Mouse (Mus musculus): ENCODE measurements around the gene Ggt5. TPM values are rescaled to one million over a fixed set of nuclear protein-coding genes. Genes with fewer than 3 reads are reported as not detected.

Gene Ggt5
- 5.9 and 8.0 TPM in 2 replicates for polyA plus RNA-seq (2012; rRNA removed)

DNA sequence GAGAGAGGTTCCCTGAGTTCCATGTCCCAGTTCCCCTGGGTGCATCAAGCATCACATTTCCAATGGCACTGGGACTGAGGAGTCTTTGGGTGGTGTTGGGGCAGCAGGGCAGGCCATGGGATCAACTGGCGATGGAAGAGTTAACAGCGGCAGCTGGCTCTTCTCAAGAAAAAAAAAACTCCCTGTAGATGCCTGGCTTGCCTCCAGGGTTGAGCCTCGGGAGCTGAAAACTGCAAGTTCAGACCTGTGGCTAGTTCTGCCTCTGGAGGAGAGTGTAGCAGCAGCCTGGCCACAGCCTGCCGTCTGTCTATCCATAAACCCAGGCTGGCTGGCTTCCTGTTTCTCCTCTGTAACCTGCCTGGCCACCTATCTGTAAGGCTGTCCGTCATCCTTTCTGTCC is at the start of gene Ggt5:
Gene Ggt5 (plus strand): TSS at position 212 of the 400 bp plus-strand sequence.

DNA sequence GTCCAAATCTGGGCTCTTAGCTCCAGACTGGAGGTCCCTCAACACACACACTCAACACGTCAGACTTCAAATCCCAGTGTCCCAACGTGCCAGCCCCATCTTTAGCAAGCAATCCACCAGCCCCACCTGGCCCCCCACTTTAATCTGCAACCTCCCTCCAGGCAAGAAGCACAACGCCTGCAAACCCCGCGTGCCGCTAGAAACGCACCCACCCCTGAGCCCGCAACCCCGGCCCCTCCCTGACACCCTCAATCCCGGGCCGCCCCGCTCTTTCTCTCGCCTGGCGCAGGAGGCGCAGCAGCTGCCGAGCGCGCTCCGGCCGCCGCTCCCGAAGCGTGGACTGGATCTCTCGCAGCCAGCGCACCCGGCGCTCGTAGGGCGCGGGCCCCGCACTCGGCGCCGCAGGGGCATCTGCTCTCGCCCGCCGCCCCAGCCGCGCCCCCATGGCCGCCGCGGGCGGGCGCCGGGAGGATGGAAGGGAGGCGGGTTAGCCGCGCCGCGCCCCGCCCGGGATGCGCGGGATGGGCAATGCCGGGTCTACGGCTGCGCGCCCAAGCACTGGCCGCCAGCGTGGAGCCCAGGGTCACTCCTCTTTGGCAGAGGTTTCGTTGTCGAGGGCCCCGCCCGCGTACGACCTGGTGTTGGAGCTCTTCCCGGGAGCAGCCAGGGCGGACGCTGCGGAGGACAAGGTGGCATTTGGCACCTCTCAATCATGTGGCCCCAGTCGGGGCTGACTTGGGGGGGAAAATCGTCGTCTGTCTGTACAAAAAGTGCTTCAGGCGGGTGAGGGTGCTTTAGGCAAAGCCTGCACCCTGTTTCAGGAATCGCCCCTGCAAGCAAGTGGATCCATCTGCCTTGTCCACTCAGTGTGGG is 29.2 kb upstream of the Ggt5 start, which contains the start of gene Lrrc75b:
Gene Lrrc75b (minus strand): TSS at position 655 of the 873 bp plus-strand sequence.

DNA sequence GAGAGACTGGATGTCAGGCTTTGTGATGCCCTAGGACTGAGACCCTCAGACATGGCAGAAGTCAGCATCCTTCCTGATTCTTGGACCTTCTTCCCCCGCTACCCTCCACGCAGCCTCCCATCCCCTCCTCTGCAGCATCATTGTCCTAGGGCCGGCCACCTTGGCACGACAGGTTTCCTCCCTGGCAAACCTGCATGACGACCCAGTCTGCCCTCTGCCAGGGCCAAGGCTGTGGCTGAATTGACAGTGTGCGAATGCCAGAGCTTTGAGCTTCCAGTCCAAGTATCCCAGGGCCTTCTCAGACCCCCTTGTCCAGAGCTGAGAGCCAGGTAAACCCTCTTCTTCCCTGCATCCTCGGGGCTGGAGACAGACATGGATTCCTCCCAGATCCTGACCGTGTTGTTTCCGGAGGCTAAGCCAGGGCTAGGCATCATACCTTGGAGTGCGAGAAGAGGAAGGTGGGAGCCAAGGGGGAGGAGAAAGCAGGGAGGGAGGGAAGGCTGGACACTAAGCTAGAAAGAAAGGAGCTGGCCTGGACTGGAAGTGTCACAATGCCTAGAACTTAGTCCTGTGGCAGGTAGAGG is 28.0 kb upstream of the Ggt5 start, which contains the start of gene Ggt1:
Gene Ggt1 (plus strand): TSS at position 534 of the 584 bp plus-strand sequence.

GRCm38 (mm10) chr10:75643741-75644343 is 54.7 kb downstream of the Ggt5 start, which contains the start of gene Susd2:
TSS of gene Susd2 (minus strand) at chr10:75644008.

Other genes starting within 250 kb of the Ggt5 start
- 0.04 and 0.10 TPM in 2 replicates for gene Upb1, start 188.2 kb upstream of the Ggt5 start, polyA plus RNA-seq (2012; rRNA removed)
- 126 and 148 TPM in 2 replicates for gene Snrpd3, start 71.8 kb upstream of the Ggt5 start, polyA plus RNA-seq (2012; rRNA removed)
- gene Gucd1, start 71.4 kb upstream of the Ggt5 start, polyA plus RNA-seq (2012; rRNA removed), result 31.5 and 31.6 TPM in 2 replicates
- gene Lrrc75b, start 29.0 kb upstream of the Ggt5 start, polyA plus RNA-seq (2012; rRNA removed), result 21.7 and 24.2 TPM in 2 replicates
- gene Ggt1, start 27.7 kb upstream of the Ggt5 start, polyA plus RNA-seq (2012; rRNA removed), result 1.9 and 2.6 TPM in 2 replicates
- gene Susd2, start 54.7 kb downstream of the Ggt5 start, polyA plus RNA-seq (2012; rRNA removed), result 3.7 and 5.1 TPM in 2 replicates
- gene Cabin1, start 175.0 kb downstream of the Ggt5 start, polyA plus RNA-seq (2012; rRNA removed), result 43.6 and 46.2 TPM in 2 replicates
- 58.7 and 64.5 TPM in 2 replicates for gene Ddt, start 184.1 kb downstream of the Ggt5 start, polyA plus RNA-seq (2012; rRNA removed)
- gene Gm20441, start 191.6 kb downstream of the Ggt5 start, polyA plus RNA-seq (2012; rRNA removed), result 0.19 TPM in 1 of 2 replicates, not detected in the other
- 1.1 and 4.6 TPM in 2 replicates for gene Gstt3, start 192.1 kb downstream of the Ggt5 start, polyA plus RNA-seq (2012; rRNA removed)
- gene Gstt1, start 209.2 kb downstream of the Ggt5 start, polyA plus RNA-seq (2012; rRNA removed), result 10.6 and 12.6 TPM in 2 replicates
- 0.08 TPM in 1 of 2 replicates, not detected in the other for gene Gstt4, start 233.2 kb downstream of the Ggt5 start, polyA plus RNA-seq (2012; rRNA removed)
- gene Gstt2, start 248.1 kb downstream of the Ggt5 start, polyA plus RNA-seq (2012; rRNA removed), result 10.4 and 14.7 TPM in 2 replicates